Mouse (Mus musculus) c-Kit-positive CD71-negative TER-119-negative erythroid progenitor cells, embryonic 14.5 days (primary cell): ENCODE measurements around the gene Cox6a1.
A peak's percentile ranks its signal among the peaks of the same experiment; 100 is the strongest.
"Not testable (repeated sequence)": the region's sequence is repeated elsewhere in the genome, so short reads cannot be mapped to it uniquely, and the experiment has no call there.

Experiments used
- DNase-seq: peaks from one replicate; pipeline ENCODE4 v3.0.0-alpha.2; 2013; ENCODE audit warnings: low read depth

Gene Cox6a1

GRCm38 (mm10) chr5:115347564-115347963, 1.2 kb downstream of the Cox6a1 start:
- peak; percentile 86 for DNase-seq

GRCm38 (mm10) chr5:115341314-115342165, 7.2 kb downstream of the Cox6a1 start:
- DNase-seq: no peak

DNA sequence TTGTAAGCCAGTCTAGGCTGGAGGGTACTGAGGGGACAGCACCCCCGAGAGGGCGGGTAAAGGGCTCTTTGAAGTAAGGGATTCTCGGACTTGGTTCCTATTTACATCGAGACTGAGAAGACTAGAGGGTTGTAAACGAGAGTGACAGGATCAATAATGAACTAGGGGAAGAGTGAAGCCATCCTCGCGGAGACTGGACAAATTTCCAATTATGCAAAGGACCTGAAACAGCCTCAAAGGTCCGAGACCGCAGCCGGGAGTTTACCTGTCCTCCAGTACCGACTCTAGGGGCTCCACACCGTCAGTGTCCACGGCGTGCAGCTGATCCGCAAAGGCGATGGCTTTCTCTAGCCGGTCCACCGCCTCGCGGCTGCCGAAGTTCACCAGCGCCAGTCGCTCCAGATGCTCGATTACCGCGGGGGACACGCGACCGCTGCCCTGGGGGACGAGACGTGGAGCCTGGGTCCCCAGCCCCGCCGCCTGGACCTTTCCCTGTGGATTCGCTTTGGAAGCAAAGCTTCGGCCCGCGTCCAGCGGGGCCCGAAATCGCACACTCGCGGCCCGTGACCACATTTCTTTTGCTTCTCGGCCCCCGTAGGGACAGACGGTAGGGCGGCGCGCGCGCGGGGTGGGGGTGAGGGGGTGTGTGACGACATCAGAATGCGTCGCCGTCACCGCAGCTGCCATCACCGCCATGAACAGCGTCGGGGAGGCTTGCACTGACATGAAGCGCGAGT, 8.0 kb downstream of the Cox6a1 start, which contains the start of the genes Gatc and Triap1:
Gene Gatc, minus strand, starts transcription at position 602 of the 737 bp plus-strand sequence.
Gene Triap1, plus strand, starts transcription at position 649 of the 737 bp plus-strand sequence.
- peak; percentile 81 for DNase-seq

- no peak for DNase-seq
Measured at GRCm38 (mm10) chr5:115340007-115340406, 8.8 kb downstream of the Cox6a1 start.

DNA sequence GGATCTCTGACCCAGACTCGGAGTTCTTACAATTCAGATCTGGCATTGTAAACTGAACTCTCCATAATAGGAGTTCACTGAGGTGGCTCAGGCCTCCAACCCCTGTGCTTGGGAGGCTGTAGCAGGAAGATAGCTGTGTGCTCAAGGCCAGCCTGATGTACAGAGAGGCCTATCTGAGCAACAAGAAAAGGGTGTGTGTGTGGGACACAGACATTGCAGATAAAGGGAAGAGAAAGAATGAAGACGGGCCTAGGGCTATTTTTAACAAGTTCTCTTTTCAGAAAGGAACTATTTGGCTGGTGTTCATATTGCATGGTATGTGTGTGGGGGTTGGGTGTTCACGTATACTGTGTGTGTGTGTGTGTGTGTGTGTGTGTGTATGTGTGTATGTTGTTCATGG, 15.2 kb downstream of the Cox6a1 start:
- DNase-seq: no peak

DNA sequence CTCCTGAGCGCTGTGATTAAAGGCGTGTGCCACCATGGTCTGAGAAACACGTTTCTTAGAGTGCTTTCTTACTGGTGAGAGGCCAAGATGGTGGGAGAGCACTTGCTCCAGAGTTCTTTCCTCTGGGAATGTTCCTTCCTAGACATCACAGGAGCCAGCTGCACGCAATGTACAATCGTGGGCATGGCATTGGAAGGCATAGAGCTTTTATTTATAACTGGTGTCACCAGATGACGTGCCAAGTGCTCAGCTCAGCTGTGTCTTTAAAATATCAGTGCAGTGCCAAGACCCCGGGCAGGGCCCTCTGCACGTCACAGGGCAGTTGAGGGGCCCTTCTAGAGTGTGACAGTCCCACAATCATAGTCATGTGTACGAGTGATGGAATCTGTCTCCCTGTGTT, 17.8 kb downstream of the Cox6a1 start:
- DNase-seq: no peak

DNA sequence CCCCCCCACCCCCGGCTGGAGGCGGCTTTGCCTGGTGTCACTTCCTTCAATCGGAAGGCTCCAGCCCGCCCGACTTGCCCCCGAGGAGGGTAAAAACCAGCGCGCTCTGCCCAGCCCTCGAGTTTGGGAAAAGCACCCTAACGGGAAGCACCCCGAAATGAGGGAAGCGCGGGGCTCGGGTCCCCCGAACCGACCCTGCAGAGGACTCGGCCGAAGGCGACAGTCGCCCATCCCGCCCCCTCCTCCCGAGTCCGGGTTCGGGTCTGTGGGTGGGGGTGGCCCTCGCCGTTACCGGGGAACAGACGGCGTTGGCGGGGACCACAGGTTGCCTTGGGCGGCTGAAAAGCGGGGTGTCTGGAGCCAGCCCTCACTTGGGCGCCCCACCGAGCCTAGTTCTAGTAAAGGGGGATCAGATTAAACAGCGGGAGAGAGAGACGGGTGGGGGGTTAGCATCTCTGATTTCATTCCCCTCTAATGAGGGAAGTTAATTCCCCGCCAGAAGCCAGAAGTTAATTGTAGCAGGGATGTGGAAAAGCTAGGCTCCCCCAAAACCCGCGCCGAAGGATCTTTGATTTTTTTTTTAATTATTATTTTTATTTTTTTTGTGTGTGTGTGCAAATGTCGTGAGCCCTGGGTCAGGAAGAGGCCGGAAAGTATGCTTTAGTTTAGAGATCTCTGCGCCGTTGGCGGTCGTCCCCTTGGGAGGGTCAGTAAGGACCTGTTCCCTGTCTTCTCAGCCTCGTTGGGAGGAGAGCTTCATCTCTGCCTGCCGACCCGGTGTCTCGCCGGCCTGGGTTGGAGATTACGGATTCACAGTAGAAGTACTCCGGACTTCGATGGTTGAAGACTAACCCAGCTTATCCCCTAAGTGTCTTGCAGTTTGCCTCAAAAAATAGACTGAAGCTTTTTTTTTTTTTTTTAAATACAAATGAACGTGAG, 20.9 kb downstream of the Cox6a1 start:
- DNase-seq: no peak

DNA sequence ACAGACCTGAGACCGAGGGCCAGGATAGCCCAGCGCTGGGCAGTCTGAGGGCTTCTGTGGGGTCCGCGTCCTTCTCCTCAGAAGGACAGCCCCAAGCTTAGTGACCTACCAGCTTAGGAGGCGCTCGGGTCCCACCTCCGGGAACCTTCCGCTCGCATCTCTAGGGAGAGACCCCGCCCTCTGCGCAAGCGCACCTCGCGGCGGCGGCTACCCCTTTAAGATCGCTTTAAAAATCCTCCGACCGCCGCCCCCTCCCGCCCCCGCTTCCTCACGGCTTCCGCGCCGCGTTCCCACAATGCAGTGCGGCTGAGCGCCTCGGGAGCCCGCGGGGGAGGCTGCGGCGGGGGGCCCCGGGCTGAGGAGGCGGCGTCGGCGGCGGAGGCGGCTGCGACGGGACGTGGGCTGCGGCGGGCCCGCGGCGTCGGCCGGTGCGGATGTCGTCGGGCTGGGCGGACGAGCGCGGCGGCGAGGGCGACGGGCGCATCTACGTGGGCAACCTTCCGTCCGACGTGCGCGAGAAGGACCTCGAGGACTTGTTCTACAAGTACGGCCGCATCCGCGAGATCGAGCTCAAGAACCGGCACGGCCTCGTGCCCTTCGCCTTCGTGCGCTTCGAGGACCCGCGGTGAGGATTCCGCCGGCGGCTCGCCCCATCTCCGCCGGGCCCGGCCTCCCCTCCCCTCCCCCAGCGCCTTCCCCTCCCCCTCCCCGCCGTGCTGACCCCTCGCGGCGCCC, 21.7 kb downstream of the Cox6a1 start, which contains the start of gene Srsf9:
Gene Srsf9, plus strand, starts transcription at position 303 of the 735 bp plus-strand sequence.
- DNase-seq: peak; percentile 93

DNA sequence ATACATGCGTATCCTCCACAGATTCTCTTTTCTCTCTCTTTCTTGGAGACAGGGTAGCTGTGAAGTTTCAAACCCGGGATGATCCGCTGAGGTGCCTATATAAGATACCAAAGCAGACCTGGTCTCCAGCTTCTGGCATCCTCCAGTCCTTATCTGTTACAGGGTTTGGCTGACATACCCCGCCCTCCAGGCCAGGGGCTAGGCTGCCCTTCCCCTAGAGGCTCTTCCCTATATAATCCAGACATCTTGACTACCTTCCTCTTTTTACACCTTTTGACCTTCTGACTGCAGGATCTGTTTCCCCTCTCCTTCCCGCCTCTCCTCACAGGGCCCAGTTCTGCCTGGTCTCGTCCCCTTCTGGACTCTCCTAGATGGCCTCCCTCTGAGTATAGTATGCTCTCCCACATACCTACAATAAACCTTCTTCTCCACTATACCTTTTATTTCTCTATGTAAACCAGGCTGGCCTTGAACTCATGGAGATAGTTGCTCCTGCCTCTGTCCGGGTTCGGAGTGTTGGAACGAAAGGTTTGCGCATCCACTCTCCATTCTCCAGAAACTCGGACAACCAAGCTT, 22.4 kb downstream of the Cox6a1 start:
- DNase-seq: no peak

DNA sequence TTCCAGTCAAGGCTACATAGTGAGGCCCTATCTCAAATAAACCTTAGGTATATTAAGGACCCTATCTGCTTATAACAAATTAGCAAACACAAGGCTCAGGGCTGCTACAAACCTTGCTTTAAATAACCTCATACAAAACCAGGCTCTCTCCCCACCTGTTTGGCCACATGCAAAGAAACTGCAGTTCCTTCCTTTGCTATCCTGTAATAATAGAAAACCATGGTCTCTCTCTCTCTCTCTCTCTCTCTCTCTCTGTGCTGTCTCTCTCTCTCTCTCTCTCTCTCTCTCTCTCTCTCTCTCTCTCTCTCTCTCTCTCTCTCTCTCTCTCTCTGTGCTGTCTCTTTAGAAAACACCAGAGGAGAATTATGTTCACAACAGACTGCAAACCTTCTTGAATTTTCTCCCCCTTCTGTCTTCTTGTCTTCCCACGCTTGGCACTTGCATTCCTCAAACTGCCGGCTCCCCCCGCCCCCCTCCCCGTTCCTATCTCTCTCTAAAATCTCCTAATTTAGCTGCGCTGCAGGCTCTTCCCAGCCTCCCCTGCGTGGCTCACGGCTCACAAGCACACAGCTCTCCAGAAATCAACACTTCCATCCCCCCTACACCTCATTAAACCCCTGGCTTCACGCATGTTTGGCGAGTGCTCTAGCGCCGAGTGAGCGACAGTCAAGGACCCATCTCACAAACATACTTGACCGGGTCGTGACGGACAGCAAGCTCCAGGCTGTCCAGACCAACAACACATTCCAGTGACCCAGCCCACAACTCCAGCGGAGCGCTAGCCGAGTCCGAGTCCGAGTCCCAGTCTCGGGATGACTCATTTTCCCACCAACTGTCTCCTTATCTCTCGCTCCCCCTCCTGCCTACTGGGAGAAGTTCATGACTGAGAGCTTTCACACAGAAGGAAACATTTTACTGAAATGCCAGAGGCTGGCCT, 29.5 kb downstream of the Cox6a1 start:
- DNase-seq: no peak

- DNase-seq: no peak
Measured at GRCm38 (mm10) chr5:115317645-115318328, 31.0 kb downstream of the Cox6a1 start.

DNA sequence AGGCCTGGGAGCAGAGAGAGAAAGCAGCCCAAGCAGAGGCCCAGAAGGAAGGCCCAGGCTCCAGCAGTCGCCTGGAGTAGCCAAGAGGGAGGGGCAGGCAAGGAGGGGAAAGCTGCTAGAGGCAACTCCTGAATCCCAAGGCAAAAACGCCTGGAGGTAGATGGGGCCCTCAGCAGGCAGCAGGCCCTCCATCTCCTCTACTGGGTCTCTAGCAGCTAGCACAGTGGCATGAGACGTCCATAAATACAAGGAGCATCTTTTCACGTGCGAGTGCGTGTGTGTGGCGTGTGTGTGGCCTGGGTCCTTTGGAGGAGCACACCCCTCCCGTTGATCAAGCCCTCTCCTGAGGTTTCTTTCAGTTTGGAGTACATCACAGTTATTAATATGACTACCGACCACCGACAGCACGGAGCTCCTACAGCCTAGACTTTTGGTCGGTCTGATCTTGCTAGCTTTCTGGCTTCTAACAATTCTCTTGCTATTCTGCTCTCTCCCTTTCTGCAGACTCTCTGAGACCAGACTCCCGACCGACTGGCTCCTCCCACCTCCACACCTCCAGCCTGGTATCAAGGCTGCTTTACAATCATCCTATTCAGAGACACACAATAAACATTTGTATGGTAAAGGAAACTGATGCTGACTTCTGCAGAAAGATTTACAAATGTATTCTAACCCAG, 31.7 kb downstream of the Cox6a1 start:
- no peak for DNase-seq

- no peak for DNase-seq
Measured at GRCm38 (mm10) chr5:115313668-115313943, 35.2 kb downstream of the Cox6a1 start.

DNA sequence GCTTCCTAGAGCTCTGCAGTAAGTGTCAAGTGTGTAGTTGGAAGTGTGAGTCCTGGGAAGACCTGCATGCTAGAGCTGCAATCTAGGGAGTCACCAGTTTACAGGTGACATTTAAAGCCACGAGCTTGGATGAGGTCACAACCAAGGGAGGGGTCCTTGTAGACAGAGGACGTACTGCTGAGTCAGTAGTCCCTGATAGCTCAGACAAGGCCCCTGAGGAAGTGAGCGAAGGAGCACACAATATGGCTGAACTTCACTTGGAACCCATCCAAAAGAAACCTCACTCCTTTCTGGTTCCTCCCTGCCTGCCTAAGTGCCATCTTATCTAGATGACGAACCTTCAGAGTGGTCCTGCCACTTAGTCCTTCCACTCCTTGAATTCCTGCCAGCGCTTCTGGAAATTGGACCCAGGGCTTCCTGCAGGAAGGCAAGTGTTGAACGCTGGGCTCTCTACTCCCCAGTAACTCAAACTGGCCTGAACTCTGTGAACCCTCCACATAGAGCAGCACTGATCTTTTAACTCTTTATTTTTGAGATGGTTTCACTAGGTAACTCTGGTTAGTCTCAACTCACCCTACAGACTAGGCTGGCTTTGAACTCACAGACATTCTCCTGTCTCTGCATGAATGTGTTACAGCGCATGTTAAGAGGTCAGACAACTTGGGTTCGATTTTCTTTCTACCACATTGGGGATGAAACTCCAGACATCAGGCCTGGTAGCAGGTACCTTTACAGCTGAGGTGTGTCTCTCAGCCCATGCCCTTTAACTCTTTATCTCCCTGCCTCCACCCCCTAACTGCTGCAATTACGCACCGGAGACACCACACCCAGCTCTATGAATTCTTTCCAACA, 35.7 kb downstream of the Cox6a1 start:
- DNase-seq: no peak

DNA sequence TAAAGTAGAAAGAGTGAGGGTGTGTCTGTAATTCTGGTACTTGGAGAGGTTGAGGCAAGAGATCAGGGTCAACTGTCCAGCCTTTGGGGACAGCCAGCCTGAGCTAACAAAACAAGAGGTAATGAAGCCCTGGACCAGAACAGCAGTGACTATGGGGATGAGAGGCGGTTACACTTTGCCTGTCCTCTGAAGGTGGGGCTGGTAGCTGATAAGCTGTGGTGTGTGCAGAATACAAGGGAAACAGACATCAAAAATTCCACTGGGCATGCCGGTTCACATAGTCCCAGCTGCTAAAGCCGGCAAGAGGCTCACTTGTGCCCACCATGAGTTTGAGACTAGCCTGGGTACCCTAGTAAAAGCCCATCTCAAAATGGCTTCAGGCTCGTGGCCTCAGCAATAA, 36.4 kb downstream of the Cox6a1 start:
- DNase-seq: no peak

GRCm38 (mm10) chr5:115302190-115302589, 46.6 kb downstream of the Cox6a1 start:
- not testable (repeated sequence) for DNase-seq

- DNase-seq: no peak
Measured at GRCm38 (mm10) chr5:115301615-115302014, 47.2 kb downstream of the Cox6a1 start.
